In the genomic region with DNA sequence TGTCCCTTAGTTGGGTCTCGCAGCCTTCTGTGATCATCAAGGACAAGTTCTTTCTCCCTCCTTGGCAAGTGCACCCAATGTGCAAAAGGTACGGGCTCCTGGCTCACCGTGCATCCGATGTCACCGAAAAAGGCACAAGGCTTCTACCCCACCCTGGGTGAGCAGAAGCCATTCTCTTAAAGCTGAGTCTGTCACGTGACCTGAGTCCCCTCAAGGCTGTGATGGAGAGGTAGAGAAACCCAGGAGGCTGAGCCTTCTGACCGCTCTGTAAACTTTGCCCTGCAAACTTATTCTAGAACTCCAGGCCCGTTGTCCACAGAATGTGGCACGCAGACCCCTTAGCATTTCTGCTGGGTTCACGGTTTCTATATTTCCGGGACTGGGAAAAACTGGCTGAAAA, we compare ENCODE assay signal across 23 mouse cellular contexts. TPM values are rescaled to one million over a fixed set of nuclear protein-coding genes. Genes with fewer than 3 reads are reported as not detected.
"Had no signal": no experiment of that assay in that cellular context is flagged by ENCODE, and none has a peak within 500 bp of the region (broad histone marks: within the 10 kb centered on the region; RNA-seq: fewer than 3 reads in every experiment).

No protein-coding gene starts in this region.

- H3K27ac ChIP-seq: heart, embryonic 13.5 days; heart, embryonic 15.5 days; hindbrain, embryonic 10.5 days; hindbrain, embryonic 12.5 days; hindbrain, embryonic 13.5 days; hindbrain, embryonic 14.5 days; hindbrain, embryonic 15.5 days; hindbrain, postnatal 0 days; intestine, embryonic 15.5 days; kidney, embryonic 15.5 days; kidney, postnatal 0 days; layer of hippocampus, adult 2 months; left cerebral cortex, adult 2 months had no signal

- H3K9me3 ChIP-seq: heart, embryonic 12.5 days; heart, embryonic 13.5 days; heart, embryonic 15.5 days; hindbrain, embryonic 10.5 days; hindbrain, embryonic 12.5 days; hindbrain, embryonic 13.5 days; hindbrain, embryonic 15.5 days; intestine, embryonic 15.5 days; kidney, embryonic 15.5 days had no signal

- H3K9ac ChIP-seq: heart, embryonic 12.5 days; heart, embryonic 13.5 days; heart, embryonic 15.5 days; hindbrain, embryonic 12.5 days; hindbrain, embryonic 13.5 days; hindbrain, embryonic 14.5 days; hindbrain, embryonic 15.5 days; intestine, embryonic 15.5 days; kidney, embryonic 15.5 days had no signal

- H3K4me3 ChIP-seq: heart, embryonic 12.5 days; heart, embryonic 13.5 days; heart, embryonic 15.5 days; hindbrain, embryonic 10.5 days; hindbrain, embryonic 12.5 days; hindbrain, embryonic 13.5 days; hindbrain, embryonic 15.5 days; intestine, embryonic 15.5 days; kidney, embryonic 15.5 days; layer of hippocampus, adult 2 months; left cerebral cortex, adult 2 months had no signal

- DNase-seq: kidney, adult 18-20 months had no signal

- H3K36me3 ChIP-seq: heart, embryonic 12.5 days; heart, embryonic 13.5 days; heart, embryonic 15.5 days; hindbrain, embryonic 10.5 days; hindbrain, embryonic 12.5 days; hindbrain, embryonic 13.5 days; hindbrain, embryonic 15.5 days; intestine, embryonic 15.5 days; kidney, embryonic 15.5 days had no signal

- H3K4me1 ChIP-seq: heart, embryonic 15.5 days had no signal

- H3K4me2 ChIP-seq: heart, embryonic 12.5 days; heart, embryonic 13.5 days; heart, embryonic 15.5 days; hindbrain, embryonic 12.5 days; hindbrain, embryonic 13.5 days; hindbrain, embryonic 14.5 days; hindbrain, embryonic 15.5 days; intestine, embryonic 15.5 days; kidney, embryonic 15.5 days had no signal

RNA-seq across cellular contexts. Expression of gene H2-Oa, which starts 13.1 kb away (rescaled TPM):
- total RNA-seq: heart, postnatal 25 days; heart, postnatal 36 days; heart, postnatal 4 days; hindbrain, postnatal 0 days; layer of hippocampus, adult 18-20 months; layer of hippocampus, postnatal 14 days; left cerebral cortex, adult 18-20 months had no signal
- polyA plus RNA-seq: heart, embryonic 14.5 days; heart, postnatal 0 days; hindbrain, embryonic 13.5 days had no signal
